Mouse (Mus musculus) telencephalon, adult 2 months (tissue): ENCODE measurements at regions not wholly inside any gene's neighbourhood (a gene's known extent, or its start where the extent isn't known, plus 50 kb on each side); places are given as distances from the start of the nearest gene placed in this dataset.
"Not testable (repeated sequence)": the region's sequence is repeated elsewhere in the genome, so short reads cannot be mapped to it uniquely, and the experiment has no call there.

Experiments used
- DNase-seq: peaks from one replicate; pipeline ENCODE4 v3.0.0-alpha.2; 2011; ENCODE audit warnings: low read depth, low spot score

DNA sequence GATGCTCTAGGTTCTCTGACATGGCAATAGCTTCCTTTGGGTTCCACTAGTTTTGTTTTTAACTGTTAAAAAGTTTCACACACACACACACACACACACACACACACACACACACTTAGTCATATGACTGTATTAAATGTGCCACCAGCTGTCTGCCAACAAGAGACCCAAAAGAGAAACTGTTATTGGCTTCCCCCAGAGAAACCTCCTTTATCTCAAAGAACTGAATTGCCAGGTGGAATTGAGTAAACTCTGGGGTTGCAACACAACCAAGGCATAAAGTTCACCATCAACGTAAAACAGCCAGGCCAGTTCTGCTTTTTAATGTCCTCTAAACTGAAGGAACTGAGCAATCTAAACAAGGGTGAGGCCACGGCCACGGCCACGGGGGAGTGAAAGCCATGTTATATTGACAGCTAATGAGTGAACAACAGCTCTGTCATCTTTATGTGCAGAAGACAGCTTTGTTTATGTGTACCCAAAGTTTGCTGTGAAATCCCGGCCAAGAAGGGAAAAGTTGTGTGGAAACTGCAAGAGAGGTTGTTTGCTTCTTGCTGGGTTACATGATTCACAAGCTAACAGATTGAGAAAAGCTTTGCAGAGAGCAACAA lies 69.3 kb downstream of the Btg1 start:
- no peak for DNase-seq

DNA sequence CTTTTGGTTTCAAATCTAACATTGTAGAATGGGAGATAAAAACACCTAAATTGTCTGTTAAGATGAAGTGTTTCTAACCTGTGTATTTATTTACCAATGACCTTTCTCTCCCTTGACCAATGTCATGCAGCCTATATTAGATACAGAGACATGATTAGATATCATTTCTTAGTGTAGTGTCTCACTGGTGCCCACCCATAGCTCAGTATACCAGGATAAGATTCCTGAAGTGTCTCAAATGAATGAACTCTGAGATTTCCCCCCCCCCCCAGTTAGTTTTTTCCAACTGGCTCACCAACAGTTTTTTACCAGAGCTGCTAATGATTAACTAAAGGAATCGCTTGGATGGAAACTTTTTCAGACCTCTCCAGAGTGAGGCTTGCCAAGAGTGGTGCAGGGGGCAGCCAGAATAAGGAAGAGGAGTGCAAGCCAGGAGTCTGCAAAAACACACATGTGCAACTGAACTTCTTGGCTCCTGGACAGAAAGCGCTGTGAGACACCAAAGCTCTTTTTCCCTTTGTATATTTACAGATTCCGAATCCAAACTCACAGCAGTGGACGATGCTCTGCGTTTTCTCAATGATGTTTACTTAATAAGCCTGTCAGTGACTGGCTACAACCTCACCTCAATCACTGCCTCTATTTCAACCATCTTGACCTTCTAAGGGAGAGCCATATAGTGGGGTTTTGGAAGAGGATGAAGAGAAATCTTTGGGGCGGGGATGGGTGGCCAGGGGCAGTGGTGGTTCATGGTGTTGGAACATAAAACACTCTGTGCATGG lies 70.0 kb downstream of the Btg1 start:
- no peak for DNase-seq

DNA sequence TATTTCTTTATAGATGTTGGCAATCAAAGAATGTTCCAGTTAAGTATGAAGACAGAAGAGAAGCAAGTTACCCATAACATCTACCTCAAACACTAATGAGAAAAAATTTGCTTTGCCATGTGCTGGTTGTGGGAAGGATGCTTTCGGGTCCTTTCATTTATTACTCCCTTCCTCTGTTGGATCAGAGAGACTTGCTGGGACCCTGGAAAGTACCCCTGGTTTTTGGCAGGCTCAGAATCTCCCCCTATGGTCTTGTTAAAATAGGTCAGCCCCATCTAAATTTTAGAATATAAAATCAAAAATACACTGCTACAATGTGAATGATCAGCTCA lies 70.6 kb downstream of the Btg1 start:
- DNase-seq: no peak

DNA sequence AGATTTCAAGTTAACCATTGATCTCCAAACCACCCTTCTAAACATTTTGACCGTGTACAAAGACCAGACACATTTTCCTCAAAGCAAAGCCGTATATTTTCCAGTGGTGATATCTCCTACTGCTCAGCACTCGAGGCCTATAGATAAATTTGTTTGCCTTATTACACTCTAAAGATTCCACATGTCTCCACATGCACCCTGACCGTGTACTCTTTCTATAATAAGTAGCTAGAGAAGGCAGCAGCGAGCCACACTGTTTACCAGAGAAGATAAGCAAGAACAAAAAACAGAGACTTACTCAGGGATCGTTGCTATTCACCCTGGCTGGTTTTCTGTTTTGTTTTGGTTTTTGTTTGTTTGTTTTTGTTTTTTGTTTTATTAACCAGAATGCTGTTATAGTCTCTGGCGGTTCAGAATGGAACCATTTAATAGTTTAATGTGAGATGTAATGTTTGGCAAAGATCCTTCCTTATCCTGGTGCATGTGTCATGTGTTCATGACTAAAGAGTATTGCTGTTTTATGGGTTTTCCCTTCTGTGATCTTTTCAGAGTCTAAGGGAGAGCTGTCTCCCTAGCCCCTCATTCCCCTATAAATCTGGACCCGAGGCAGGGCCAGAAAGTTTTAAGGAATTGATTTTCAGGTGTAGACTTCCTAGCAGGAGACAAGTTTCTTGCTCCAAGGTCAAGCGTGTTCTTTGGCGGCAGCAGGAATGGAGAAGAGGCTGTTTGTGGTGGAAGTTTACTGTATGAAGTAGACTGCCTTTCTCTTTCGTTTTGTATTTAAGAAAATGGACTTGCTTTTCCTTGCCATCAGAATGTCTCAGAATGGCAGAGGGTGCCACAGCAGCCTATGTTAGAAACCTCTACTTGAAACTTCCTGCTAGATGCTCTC lies 73.4 kb downstream of the Btg1 start:
- DNase-seq: no peak

DNA sequence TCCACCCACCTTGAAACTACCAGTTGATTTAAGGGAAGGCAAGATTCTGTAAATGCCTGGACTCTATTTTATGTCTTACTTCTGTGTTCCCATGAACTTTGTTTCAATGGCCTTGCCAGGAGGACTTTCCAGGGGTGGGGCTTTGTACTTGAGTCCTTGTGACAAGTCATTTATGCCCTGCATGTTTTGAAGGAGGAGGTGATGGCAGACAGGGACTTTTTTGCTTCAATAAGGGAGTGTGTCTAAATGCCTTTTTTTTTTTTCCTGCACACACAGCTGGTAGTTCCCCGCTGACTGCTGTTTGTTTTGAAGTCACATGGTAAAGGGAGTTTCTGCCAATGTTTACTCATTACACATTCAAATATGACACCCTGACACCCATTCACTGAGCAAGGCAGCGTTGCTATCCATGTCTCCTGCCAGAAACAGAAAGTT lies 74.1 kb downstream of the Btg1 start:
- DNase-seq: peak; percentile 24

DNA sequence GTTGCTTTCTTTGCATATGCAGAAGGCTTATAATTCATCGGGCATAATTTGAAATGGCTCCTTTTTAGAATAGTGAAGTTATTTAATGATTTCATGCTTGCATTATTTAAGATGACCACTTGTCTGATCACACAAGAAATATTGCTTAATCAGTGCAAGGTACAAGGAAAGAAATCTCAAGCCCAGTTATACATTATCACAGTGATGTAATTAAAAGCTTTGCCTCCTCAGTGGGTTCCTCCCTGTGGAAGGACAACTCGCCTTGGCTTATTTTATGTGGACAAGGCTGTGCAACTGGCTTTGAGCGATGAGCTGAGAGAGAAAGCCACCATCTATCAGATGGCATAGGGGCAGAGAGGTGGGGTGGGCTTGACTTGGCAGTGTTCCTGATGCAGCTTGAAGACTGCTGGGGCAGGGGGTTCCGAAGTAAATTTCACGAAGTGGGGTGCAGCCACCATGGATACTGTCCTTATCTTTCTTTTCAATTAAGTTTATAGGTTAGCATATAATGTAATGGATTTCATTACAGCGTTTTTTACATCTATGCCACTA lies 74.6 kb downstream of the Btg1 start:
- DNase-seq: no peak

DNA sequence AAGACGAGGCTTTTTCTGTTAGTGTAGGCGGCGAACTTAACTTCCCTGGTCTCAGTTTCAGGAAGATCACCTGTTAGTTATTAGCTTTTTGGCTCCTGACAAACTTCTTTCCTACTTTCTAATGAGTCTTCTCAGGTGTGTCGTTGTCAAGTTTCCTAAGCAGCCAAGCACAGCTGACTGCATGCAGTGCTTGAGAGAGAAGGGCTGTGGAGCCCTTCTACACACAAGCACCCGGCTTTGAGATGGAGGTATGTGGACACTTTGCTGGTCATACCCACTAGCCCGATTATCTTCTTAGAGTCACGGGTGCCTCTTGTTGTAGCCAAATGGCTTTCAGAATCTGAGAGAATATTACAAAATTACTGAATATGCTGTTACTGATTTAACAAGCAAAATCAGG lies 76.0 kb downstream of the Btg1 start:
- DNase-seq: no peak

DNA sequence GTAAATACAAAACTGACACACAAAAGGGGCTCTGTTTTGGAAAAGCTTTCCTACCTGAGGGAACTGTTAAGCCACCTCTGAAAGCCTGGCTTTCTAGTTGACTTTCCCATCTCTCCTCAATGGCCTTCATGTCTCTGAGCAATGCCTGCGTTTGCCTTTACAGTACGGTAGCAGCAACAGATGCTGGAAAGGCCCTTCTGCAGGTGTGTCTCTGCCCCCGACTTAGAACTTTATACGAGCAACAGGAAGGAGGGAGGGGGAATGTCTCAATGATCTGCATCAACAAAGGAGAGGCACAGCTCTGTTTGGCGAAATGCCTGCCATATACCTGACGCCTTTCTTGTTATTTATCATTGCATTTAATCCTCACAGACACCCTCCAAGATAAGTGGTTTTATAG lies 77.0 kb downstream of the Btg1 start:
- DNase-seq: no peak

DNA sequence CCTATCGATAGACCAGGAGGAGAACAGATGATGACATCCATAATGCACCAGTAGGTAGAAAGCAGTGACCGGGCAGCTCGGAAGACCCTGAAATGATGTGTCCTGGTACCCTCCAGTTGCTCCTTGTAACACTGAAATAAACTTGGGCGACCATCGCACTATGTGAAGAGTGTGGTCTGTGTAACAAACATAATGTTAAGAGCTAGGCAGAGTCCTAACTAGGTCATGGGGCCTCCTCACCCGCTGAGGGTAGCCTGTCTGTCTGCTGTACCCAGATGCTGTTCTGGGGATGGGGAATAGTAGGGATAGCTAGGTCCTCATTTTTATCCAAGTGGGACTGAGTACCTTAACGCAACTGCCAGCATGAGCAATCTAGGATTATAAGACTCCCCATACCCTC lies 79.8 kb downstream of the Btg1 start:
- no peak for DNase-seq

DNA sequence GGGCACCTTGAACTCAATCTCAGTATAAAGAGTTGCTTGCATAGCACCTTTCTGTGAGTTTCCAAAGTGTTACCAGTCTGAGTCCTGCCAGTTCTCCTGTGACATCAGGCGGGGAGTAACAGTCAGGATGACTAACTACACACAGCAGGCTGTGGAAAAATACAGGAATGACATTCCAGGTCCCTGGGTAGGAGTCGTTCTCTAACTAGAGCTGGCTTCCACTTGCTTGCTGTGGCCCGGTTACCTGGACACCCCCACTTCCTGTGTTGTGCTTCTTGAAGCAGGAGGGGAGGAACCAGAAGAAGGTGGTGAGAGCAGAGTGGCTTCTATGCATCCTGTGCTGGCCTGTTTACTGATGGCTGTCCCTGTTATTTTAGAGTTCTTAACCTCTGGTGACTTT lies 81.0 kb downstream of the Btg1 start:
- no peak for DNase-seq

DNA sequence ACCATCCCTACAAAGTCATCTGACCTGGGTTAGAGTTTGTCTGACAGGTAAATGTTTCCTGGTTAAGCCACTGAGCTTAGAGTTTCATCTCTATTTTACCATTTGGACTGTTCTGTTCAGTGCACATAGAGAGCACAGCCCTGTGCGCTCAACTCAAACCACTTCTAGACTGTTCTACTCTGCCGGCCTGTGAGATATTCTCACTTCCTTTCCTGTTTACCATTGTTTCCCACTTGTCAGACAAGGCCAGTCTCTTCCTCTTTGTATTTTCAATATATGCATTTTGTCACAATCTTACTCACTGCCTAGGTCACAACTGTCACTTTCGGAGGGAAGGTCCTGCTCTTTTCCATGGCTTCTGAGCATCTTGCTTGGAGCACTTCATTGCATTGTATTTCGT lies 89.8 kb downstream of the Btg1 start:
- DNase-seq: no peak

DNA sequence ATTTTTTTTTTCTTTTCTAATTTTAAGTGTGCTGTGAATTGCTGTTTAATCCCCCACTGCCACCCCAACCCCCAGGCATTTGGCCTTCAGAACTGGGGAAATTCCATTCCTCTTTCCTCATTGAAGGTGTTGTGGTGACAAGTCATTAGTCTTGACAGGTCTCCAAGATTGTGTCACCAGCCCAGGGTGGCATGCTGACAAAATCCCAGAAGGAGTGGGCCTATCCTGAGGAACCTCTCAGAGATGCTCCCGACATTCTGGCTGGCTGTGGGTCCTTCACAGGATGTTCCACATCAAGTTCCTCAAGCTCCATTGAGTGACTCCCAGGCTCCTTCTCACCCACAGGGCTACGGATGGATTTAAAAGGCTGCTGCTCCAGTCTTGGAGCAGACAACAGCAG lies 91.7 kb downstream of the Btg1 start:
- DNase-seq: no peak

DNA sequence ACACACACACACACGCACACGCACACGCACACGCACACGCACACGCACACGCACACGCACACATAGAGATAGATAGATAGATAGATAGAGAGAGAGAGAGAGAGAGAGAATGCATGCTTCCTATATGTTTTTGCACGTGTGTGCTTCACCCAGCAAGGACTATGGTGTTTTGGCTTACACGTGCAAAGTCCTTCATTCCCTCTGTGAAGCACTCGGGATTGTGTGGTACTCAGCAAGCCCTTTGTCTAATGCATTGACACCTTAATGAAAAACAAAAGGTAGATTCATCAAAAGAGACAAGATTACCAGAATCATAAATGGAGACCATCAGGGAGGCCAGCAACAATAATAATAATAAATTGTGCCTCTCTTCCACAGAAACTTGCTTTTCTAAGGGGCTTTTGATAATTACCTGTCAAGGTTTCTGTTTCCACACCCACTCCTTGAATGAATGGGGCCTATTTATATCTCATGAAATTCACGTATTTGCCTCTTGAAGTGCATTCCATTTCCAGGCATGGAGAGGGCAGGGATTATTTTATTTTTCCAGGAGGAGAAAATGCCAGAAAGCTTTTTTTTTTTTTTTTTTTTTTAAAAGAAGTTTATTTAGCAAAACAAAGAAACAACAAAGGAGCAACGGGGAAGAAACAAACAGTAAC lies 93.0 kb downstream of the Btg1 start:
- DNase-seq: no peak

DNA sequence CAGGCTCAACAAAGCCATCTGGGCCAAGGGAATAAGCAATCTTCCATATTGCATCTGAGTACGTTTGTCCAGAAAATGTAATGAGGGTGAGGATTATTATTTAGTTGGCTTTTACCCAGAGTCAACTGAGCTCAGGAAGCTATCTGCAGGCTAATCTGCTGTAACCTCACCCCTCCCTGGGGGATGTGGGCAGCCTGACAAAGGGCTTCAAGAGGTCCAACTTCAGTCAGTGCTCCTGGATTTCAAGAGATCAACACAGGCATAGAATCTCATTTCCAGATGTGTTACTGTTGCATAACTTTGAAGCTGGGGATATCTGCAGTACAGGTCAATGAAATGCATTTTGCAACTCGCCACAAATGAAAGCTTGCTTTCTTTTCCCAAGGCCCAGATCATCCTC lies 95.2 kb downstream of the Btg1 start:
- no peak for DNase-seq

DNA sequence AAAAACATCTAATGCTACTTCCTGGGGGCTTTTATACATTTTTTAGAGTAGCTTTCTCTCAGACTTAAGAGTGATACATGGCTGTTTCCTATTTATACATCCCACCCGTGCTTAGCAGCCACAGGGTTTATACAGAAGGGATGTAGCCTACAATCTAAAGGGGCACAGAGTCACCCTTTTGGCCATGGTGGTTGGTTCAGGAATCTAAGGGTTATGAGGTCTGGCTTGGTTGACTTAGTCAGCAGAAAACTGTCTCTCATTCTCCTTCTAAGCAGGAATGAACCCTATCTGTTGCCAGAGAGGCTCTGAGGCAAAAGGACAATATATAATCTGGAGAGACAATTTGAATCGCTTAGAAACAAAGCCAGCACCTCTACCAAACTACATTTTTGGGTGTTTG lies 97.9 kb downstream of the Btg1 start:
- DNase-seq: no peak

DNA sequence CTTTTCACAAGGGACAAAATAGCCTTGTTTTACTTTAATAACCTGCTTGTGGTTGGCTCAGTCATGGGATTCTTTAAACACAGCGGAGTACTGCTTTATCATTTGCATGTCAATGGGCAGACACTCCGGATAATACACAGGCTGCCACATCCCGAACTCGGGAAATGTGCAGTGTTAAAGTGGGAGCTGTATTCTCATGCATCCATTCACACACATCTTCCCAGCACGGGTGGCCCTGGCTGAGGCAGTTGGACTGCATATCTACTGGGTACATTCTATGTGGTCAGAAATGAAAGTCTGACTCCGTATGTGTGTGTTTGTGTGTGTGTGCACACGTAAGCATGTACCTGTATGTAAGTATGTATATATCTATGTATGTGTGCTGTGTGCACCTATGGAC lies 100.5 kb downstream of the Btg1 start:
- DNase-seq: no peak

DNA sequence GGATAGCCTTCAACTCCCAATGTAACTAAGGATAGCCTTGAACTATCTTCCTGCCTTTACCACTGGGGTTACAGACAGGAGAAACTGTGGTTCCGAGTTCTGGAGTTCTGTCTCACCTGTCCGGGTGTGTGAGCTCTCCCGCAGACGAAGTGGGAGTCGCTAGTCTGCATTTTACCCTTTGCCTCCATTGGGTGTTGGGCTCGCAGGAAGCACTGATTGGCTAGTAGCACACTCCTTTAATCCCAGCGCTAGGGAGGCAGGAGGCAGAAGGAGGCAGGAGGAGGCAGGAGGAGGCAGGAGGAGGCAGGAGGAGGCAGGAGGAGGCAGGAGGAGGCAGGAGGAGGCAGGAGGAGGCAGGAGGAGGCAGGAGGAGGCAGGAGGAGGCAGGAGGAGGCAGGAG lies 101.9 kb downstream of the Btg1 start:
- DNase-seq: not testable (repeated sequence)

DNA sequence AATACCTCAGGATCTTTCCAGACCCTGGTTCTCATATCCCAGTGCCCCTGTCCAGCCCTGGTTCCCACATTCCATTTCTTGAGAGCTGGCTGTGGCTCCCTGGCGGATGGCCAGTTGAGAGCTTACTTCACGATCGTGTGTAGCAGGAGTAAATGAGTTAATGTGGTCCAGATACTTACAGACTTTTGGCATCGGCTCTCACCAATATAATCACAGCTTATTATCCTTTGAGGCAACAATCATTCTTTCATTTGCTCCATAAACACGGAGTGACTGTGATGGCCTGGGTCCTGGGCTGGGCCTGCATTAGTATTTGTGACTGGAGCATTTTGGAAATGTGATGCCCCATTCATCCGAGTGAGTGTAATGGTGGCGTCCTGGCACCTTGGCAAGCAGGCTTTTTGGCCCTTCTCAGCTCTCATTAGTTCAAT lies 103.5 kb downstream of the Btg1 start:
- no peak for DNase-seq

DNA sequence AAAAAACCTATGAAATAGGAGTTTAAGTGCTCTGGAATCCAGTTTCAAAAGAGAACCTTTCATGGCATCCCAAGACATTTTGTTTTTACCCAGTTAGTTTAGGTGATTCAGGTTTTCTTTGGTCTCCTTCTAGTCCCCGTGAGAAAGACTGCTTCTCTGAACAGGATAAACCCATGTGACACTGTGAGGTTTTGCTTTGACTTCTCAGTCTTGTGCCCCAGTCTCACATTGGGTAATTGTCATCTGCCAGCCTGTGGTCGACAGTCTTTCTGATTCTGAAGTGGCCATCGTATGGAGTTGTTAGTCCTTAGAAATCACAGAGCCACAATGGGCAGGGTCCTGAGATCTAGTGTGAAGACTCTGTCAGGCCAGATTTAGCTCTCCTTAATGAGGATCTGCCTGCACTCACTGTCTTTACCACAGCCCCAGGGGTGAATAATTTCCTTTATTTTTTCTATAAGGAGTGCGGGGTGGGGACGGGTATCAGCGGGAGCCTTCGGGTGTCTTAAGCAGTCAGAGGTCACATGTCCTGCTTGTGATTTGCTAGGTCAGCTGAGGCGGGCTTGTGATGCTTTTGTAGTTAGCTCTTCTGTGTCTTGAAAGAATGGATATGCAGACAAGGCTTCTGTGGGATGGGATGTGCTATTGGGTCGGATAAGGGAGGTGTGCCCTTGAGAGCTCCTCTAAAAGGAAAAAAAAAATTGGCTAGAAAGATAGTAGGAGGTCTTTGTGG lies 104.3 kb downstream of the Btg1 start:
- no peak for DNase-seq

DNA sequence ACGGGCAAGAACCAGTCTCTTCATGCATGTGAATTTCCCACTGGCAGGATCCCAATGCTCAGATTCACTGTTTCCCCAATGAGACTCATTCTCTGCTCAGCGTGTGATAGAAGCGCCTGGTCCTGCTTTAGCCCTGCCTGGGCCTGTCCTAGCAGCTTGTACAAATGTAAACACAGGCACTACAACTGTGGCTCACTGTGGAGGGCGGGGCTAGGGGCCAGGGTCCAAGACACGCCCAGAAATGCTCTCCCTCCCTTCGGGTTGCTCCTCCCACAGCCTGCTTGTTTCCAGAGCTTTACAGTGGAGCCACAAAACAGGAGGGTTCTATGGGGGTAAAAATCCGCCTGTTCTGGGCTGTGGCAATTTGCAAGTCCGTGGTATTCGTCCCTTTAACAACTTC lies 105.7 kb downstream of the Btg1 start:
- DNase-seq: no peak

DNA sequence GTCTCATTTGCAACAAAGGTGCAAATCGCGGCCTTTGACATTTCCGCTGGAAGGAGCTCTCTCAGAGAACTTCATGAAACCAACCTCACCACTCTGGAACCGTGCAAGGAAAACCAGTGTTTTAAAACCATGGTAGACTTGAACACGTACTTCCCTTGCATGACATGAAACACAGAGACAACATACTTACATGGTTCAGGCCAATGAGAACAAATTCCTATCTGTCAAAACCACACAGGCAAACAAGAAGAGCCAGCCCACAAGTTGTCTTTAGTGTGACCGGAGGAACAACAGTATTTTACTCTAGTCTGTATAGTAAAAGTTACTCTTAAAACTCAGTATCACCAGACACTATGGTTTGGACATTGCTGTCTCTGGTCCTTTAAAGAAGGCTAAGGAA lies 106.3 kb downstream of the Btg1 start:
- no peak for DNase-seq
